Mouse (Mus musculus): ENCODE data around the gene Ifitm1. TPM values are rescaled to one million over a fixed set of nuclear protein-coding genes. Genes with fewer than 3 reads are reported as not detected.
A peak's percentile ranks its signal among the peaks of the same experiment; 100 is the strongest.
"Not testable (repeated sequence)": the region's sequence is repeated elsewhere in the genome, so short reads cannot be mapped to it uniquely, and the experiment has no call there.

Gene Ifitm1
- total RNA-seq, 2 experiments from 2014 or later = 3.2 to 3.3 TPM

GRCm38 (mm10) chr7:141006446-141006845, 39.4 kb downstream of the Ifitm1 start:
- DNase-seq (ENCODE audit: extremely low spot score in 1 of 2, low spot score in 2 of 2) = no peak
- intact Hi-C loops (cut with DNase I) = loop anchor here (5.0 kb wide), 1 partner anchor 49 kb away; the partner anchor contains the start of genes Gm45717 and Ifitm2

- intact Hi-C loops (cut with DNase I) = loop anchor here (5.0 kb wide), 1 partner anchor 50 kb away; the partner anchor contains the start of genes Gm45717 and Ifitm2
- DNase-seq (ENCODE audit: extremely low spot score in 1 of 2, low spot score in 2 of 2) = peak; percentile 52 to 53
Measured at GRCm38 (mm10) chr7:141006914-141007313, 39.9 kb downstream of the Ifitm1 start.

- intact Hi-C loops (cut with DNase I) = loop anchor here (2.0 to 5.0 kb wide), 2 partner anchors 40 to 51 kb away; partner anchors contain the start of genes Gm45717 and Ifitm2
Measured at GRCm38 (mm10) chr7:141008312-141008761, 41.3 kb downstream of the Ifitm1 start.

GRCm38 (mm10) chr7:141008938-141009660, 42.1 kb downstream of the Ifitm1 start:
- intact Hi-C loops (cut with DNase I) = loop anchor here (2.0 to 5.0 kb wide), 2 partner anchors 40 to 52 kb away; partner anchors contain the start of genes Gm45717 and Ifitm2
- DNase-seq (ENCODE audit: extremely low spot score in 1 of 2, low spot score in 2 of 2) = peak; percentile 40 to 85

More at GRCm38 (mm10) chr7:141008312-141008761, 41.3 kb downstream of the Ifitm1 start:
- peak in 1 of 2 experiments; percentile 38 for DNase-seq (ENCODE audit: extremely low spot score in 1 of 2, low spot score in 2 of 2)

GRCm38 (mm10) chr7:141009665-141010064, 42.6 kb downstream of the Ifitm1 start:
- DNase-seq (ENCODE audit: extremely low spot score in 1 of 2, low spot score in 2 of 2) = no peak
- intact Hi-C loops (cut with DNase I) = loop anchor here (2.0 to 5.0 kb wide), 2 partner anchors 39 to 52 kb away; partner anchors contain the start of genes Gm45717 and Ifitm2

GRCm38 (mm10) chr7:141010593-141010992, 43.6 kb downstream of the Ifitm1 start, which contains the start of gene Ifitm3:
Gene Ifitm3 (minus strand): TSS chr7:141010770.
- intact Hi-C loops (cut with DNase I) = no loop called here
- peak in 1 of 2 experiments; percentile 38 for DNase-seq (ENCODE audit: extremely low spot score in 1 of 2, low spot score in 2 of 2)

GRCm38 (mm10) chr7:141011238-141011770, 44.3 kb downstream of the Ifitm1 start:
- intact Hi-C loops (cut with DNase I) = no loop called here
- no peak for DNase-seq (ENCODE audit: extremely low spot score in 1 of 2, low spot score in 2 of 2)

- intact Hi-C loops (cut with DNase I) = no loop called here
- no peak for DNase-seq (ENCODE audit: extremely low spot score in 1 of 2, low spot score in 2 of 2)
Measured at GRCm38 (mm10) chr7:141016707-141017697, 50.0 kb downstream of the Ifitm1 start.

GRCm38 (mm10) chr7:141017824-141018223, 50.8 kb downstream of the Ifitm1 start, which contains the start of gene Ifitm6:
Gene Ifitm6 (minus strand): TSS chr7:141017924.
- DNase-seq (ENCODE audit: extremely low spot score in 1 of 2, low spot score in 2 of 2); intact Hi-C loops (cut with DNase I): not testable (repeated sequence)

GRCm38 (mm10) chr7:141019028-141019427, 52.0 kb downstream of the Ifitm1 start:
- no peak for DNase-seq (ENCODE audit: extremely low spot score in 1 of 2, low spot score in 2 of 2)
- intact Hi-C loops (cut with DNase I) = no loop called here

Other genes with a start within 250 kb of the Ifitm1 start
- not detected for gene Cyp2e1, start 203.5 kb upstream of the Ifitm1 start, total RNA-seq (2021)
- gene Syce1, start 179.4 kb upstream of the Ifitm1 start, total RNA-seq (2021) = under 1 TPM in 1 of 2 experiments, not detected in 1; 0.54 TPM
- gene Zfp941, start 145.0 kb upstream of the Ifitm1 start, total RNA-seq (2021) = 10 to 100 TPM; 13.1 to 14.4 TPM
- under 1 TPM in 1 of 2 experiments, not detected in 1; 0.69 TPM for gene Urah, start 132.2 kb upstream of the Ifitm1 start, total RNA-seq (2021)
- not detected for gene Scgb1c1, start 121.7 kb upstream of the Ifitm1 start, total RNA-seq (2021)
- gene Odf3, start 119.4 kb upstream of the Ifitm1 start, total RNA-seq (2021) = not detected
- gene Gm45785, start 110.9 kb upstream of the Ifitm1 start, total RNA-seq (2021) = 1 to 10 TPM in 1 of 2 experiments, under 1 TPM in 1; 0.89 to 1.1 TPM
- 10 to 100 TPM; 92.0 to 93.3 TPM for gene Ric8a, start 110.3 kb upstream of the Ifitm1 start, total RNA-seq (2021)
- gene Bet1l, start 109.6 kb upstream of the Ifitm1 start, total RNA-seq (2021) = 10 to 100 TPM; 24.4 to 25.1 TPM
- gene Psmd13, start 85.3 kb upstream of the Ifitm1 start, total RNA-seq (2021) = 100 to 1,000 TPM; 144 to 153 TPM
- gene Sirt3, start 84.9 kb upstream of the Ifitm1 start, total RNA-seq (2021) = 10 to 100 TPM; 52.5 to 53.0 TPM
- not detected for gene Cox8b, start 66.8 kb upstream of the Ifitm1 start, total RNA-seq (2021)
- gene Nlrp6, start 46.3 kb upstream of the Ifitm1 start, total RNA-seq (2021) = under 1 TPM; 0.39 to 0.67 TPM
- 1 to 10 TPM; 2.4 to 3.9 TPM for gene Pgghg, start 25.8 kb upstream of the Ifitm1 start, total RNA-seq (2021)
- gene Ifitm5, start 16.9 kb upstream of the Ifitm1 start, total RNA-seq (2021) = not detected
- not detected for gene Gm45717, start 11.3 kb upstream of the Ifitm1 start, total RNA-seq (2021)
- gene Ifitm2, start 11.2 kb upstream of the Ifitm1 start, total RNA-seq (2021) = 10 to 100 TPM; 18.0 to 20.0 TPM
- gene Ifitm3, start 43.5 kb downstream of the Ifitm1 start, total RNA-seq (2021) = 1 to 10 TPM; 7.8 to 8.6 TPM
- gene Ifitm6, start 50.7 kb downstream of the Ifitm1 start, total RNA-seq (2021) = not detected
- gene Gm17387, start 61.9 kb downstream of the Ifitm1 start, total RNA-seq (2021) = not detected
- 100 to 1,000 TPM; 107 to 110 TPM for gene B4galnt4, start 93.9 kb downstream of the Ifitm1 start, total RNA-seq (2021)
- gene Pkp3, start 111.0 kb downstream of the Ifitm1 start, total RNA-seq (2021) = not detected
- 1 to 10 TPM; 2.3 to 2.8 TPM for gene Sigirr, start 133.4 kb downstream of the Ifitm1 start, total RNA-seq (2021)
- not detected for gene Ano9, start 150.6 kb downstream of the Ifitm1 start, total RNA-seq (2021)
- gene Ptdss2, start 155.2 kb downstream of the Ifitm1 start, total RNA-seq (2021) = 10 to 100 TPM; 48.4 to 54.0 TPM
- 10 to 100 TPM; 20.8 TPM for gene Rnh1, start 205.6 kb downstream of the Ifitm1 start, total RNA-seq (2021)
- 100 to 1,000 TPM; 246 to 262 TPM for gene Hras, start 226.8 kb downstream of the Ifitm1 start, total RNA-seq (2021)
- 1 to 10 TPM; 4.7 to 4.9 TPM for gene Lrrc56, start 226.9 kb downstream of the Ifitm1 start, total RNA-seq (2021)
- gene Lmntd2, start 246.9 kb downstream of the Ifitm1 start, total RNA-seq (2021) = not detected
- under 1 TPM; 0.58 to 0.69 TPM for gene Rassf7, start 248.6 kb downstream of the Ifitm1 start, total RNA-seq (2021)